Mouse (Mus musculus) embryo, embryonic 11 days (tissue): ENCODE data around the gene Fbxo17.
A peak's percentile ranks its signal among the peaks of the same experiment; 100 is the strongest.
"Not testable (repeated sequence)": the region's sequence is repeated elsewhere in the genome, so short reads cannot be mapped to it uniquely, and the experiment has no call there.

ENCODE experiments used
- DNase-seq: peaks from one replicate; pipeline ENCODE4 v3.0.0-alpha.2; 2015

Fbxo17 gene

GRCm38 (mm10) chr7:28716590-28717281 is at the start of gene Fbxo17:
Fbxo17 (plus strand) TSS chr7:28716804.
- peak; percentile 82 for DNase-seq

- no peak for DNase-seq
These were observed 45.4 kb upstream of the Fbxo17 start for GRCm38 (mm10) chr7:28671172-28671571.

- no peak for DNase-seq
These were observed 44.3 kb upstream of the Fbxo17 start for GRCm38 (mm10) chr7:28672276-28672675.

- not testable (repeated sequence) for DNase-seq
These were observed 43.8 kb upstream of the Fbxo17 start for GRCm38 (mm10) chr7:28672786-28673185.

GRCm38 (mm10) chr7:28674994-28675393 is 41.6 kb upstream of the Fbxo17 start:
- DNase-seq: no peak

GRCm38 (mm10) chr7:28675746-28676145 is 40.9 kb upstream of the Fbxo17 start:
- DNase-seq: peak; percentile 56

- DNase-seq: no peak
These were observed 39.6 kb upstream of the Fbxo17 start for GRCm38 (mm10) chr7:28676811-28677541.

- no peak for DNase-seq
These were observed 39.0 kb upstream of the Fbxo17 start for GRCm38 (mm10) chr7:28677624-28678023.

- no peak for DNase-seq
These were observed 25.5 kb upstream of the Fbxo17 start for GRCm38 (mm10) chr7:28691075-28691474.

- peak; percentile 50 for DNase-seq
These were observed 23.9 kb upstream of the Fbxo17 start, which contains the start of gene Fbxo27 for GRCm38 (mm10) chr7:28692545-28693320. Fbxo27 (plus strand) TSS chr7:28692849.

GRCm38 (mm10) chr7:28693321-28693966 is 23.2 kb upstream of the Fbxo17 start:
- DNase-seq: peak; percentile 87

GRCm38 (mm10) chr7:28694423-28694822 is 22.2 kb upstream of the Fbxo17 start:
- DNase-seq: peak; percentile 72

- no peak for DNase-seq
These were observed 21.6 kb upstream of the Fbxo17 start for GRCm38 (mm10) chr7:28694966-28695511.

GRCm38 (mm10) chr7:28697277-28697676 is 19.3 kb upstream of the Fbxo17 start:
- DNase-seq: no peak

- no peak for DNase-seq
These were observed 16.3 kb upstream of the Fbxo17 start for GRCm38 (mm10) chr7:28700269-28700668.

- DNase-seq: not testable (repeated sequence)
These were observed 15.3 kb upstream of the Fbxo17 start for GRCm38 (mm10) chr7:28701306-28701705.

- DNase-seq: no peak
These were observed 13.9 kb upstream of the Fbxo17 start for GRCm38 (mm10) chr7:28702601-28703143.

GRCm38 (mm10) chr7:28709454-28709853 is 7.2 kb upstream of the Fbxo17 start:
- no peak for DNase-seq

GRCm38 (mm10) chr7:28710962-28711361 is 5.6 kb upstream of the Fbxo17 start:
- no peak for DNase-seq

GRCm38 (mm10) chr7:28714667-28715066 is 1.9 kb upstream of the Fbxo17 start:
- no peak for DNase-seq

- DNase-seq: no peak
These were observed 1.0 kb upstream of the Fbxo17 start for GRCm38 (mm10) chr7:28715598-28715997.

- no peak for DNase-seq
These were observed 1.1 kb downstream of the Fbxo17 start for GRCm38 (mm10) chr7:28717726-28718125.
